Mouse (Mus musculus) megakaryocyte-erythroid progenitor cell, adult 5-6 weeks (primary cell): ENCODE measurements around the gene Zfp579. TPM values are rescaled to one million over a fixed set of nuclear protein-coding genes. Genes with fewer than 3 reads are reported as not detected.
"Not testable (repeated sequence)": the region's sequence is repeated elsewhere in the genome, so short reads cannot be mapped to it uniquely, and the experiment has no call there.

Source experiments
- ATAC-seq: replicated peaks from 2 replicates; pipeline ENCODE4 v1.8.0; 2016; ENCODE audit warnings: mild to moderate bottlenecking, inconsistent platforms; ENCODE audit not compliant: severe bottlenecking, poor library complexity, low FRiP score, low TSS enrichment
- total RNA-seq, 2 experiments: library from RNA; stranded (forward) in 1 of 2; stranded (reverse) in 1 of 2; fragments of 200-1000, 215-1000 nt in 1 of 2; fragments of >200 nt in 1 of 2; fragmentation: Nextera tagmentation in 1 of 2; gene quantifications; 2 replicates each; pipeline ENCODE4 v1.2.3; 2014 to 2017

Zfp579 gene
- total RNA-seq, 2 experiments from 2014 or later = 2.2 to 32.5 TPM

- ATAC-seq = no peak
Measured at GRCm38 (mm10) chr7:5016920-5017319, 21.0 kb upstream of the Zfp579 start.

DNA sequence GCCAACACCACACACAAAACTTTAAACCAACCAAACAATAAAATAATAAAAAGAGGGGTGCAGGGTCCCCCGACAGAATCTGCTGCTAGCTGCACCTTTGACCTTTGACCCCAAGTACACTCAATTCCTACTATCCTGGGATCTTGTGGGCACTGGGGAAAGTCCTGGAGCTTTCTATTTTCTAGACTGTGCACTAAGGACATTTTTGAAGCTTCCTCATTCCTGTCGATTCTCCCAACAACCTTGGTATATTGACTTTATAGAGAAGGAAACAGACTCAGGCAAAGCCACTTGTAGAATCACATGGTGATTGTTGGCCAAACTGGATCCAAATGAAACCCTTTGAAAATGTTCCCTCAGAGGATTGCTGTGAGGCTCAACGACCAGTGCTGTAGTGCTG lies 20.1 kb upstream of the Zfp579 start:
- ATAC-seq = no peak

DNA sequence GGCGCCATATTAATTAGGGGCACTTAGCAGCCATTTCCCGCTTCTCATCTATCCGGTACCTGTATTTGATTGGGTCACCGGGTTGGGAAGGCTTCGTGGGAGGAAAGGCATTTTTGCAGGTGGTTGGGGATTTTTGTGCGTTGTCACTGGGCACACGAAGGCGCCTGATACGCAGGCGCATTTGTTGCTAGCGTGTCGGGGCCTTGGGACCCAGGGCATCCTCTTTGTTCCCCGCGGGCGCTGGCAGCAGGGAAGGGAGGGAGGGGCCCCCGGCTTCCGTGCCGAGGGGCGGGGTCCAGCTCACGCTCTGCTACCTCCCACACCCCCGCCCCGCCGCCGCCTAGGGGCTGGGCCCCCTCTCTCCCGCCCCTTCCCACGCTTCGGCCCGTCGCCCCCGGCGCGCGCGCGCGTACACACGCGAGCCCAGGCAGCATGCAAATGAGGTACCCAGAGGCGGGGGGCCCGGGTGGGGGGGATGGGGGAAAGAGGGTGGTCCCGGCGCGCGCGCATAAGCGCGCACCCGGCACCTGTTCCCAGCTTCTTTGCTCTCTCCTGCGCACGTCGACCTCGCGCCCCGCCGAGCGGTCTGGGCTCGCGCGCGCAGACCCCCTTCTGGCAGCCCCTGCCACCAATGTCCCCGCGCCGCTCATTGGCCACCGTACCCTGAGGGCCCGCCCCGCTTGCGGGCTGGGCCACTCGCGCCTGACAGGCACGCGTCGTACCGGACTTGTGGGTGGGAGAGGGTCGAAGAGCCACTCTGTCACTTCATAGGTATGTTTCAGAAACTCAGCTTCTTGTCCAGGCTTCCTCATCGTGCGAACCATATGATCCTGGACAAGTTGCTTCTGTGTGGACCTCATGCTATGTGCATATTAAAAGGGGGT lies 19.4 kb upstream of the Zfp579 start, which contains the start of gene Gm44973:
Gene Gm44973, plus strand, starts transcription at position 379 of the 884 bp plus-strand sequence.
- ATAC-seq = peak; percentile 62

- peak; percentile 76 for ATAC-seq
Measured at GRCm38 (mm10) chr7:5014251-5015117, 18.5 kb upstream of the Zfp579 start, which contains the start of the genes Zfp524 and Fiz1. Gene Zfp524 (plus strand): TSS chr7:5014415. Gene Fiz1 (minus strand): TSS chr7:5014697.

GRCm38 (mm10) chr7:5012681-5013513 lies 16.9 kb upstream of the Zfp579 start:
- no peak for ATAC-seq

DNA sequence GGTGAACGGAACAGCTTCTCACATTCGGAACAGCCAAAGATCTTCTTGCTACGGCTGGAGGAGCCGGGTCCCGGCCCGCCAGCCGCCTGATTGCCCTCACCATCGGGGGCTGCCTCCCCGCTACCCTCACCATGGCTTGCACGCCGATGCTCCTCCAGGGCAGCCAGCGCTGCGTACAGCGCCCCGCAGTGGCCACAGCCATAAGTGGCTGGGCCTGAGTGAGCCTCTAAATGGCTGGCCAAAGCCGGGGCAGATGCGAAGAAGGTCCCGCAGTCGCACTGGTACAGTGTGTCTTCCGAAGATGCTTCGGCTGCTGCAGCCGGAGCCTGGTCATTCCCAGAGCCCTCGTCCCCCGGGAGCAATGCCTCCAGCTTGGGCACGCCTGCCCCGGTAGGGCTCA lies 12.3 kb upstream of the Zfp579 start:
- no peak for ATAC-seq

GRCm38 (mm10) chr7:5002876-5003275 lies 6.9 kb upstream of the Zfp579 start:
- not testable (repeated sequence) for ATAC-seq

DNA sequence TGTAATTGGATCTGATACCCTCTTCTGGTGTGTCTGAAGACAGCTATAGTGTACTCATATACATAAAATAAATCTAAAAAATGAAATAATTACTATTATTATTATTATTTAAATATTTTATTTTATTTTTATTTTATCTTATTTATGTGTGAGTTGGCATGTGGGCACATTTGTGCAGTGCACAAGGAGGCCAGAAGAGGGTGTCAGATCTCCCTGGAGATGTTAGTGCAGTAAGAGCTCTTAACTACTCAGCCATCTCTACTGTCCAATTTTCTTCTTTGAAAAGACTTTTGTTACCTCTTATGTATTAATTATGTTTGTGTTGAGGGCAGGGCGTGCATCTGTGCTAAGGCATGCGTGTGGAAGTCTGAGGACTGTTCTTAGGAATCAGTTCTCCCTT lies 3.9 kb upstream of the Zfp579 start:
- peak; percentile 49; the same call in 1 of the 2 replicates for ATAC-seq

DNA sequence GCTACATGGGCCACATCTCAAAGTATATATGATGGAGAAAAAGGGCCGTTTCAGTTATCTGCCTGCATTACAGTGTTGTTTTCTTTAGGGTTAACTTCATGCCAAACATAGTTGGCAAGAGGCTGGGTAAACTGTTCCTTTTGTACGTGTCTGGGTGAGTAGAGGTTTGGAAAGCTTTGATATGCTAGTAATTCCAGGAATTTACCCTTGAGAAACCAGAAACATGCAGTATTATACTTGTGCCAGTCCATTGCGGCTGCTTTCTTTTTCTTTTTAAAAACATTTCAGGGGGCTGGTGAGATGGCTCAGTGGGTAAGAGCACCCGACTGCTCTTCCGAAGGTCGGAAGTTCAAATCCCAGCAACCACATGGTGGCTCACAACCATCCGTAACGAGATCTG lies 976 bp upstream of the Zfp579 start:
- ATAC-seq = no peak

DNA sequence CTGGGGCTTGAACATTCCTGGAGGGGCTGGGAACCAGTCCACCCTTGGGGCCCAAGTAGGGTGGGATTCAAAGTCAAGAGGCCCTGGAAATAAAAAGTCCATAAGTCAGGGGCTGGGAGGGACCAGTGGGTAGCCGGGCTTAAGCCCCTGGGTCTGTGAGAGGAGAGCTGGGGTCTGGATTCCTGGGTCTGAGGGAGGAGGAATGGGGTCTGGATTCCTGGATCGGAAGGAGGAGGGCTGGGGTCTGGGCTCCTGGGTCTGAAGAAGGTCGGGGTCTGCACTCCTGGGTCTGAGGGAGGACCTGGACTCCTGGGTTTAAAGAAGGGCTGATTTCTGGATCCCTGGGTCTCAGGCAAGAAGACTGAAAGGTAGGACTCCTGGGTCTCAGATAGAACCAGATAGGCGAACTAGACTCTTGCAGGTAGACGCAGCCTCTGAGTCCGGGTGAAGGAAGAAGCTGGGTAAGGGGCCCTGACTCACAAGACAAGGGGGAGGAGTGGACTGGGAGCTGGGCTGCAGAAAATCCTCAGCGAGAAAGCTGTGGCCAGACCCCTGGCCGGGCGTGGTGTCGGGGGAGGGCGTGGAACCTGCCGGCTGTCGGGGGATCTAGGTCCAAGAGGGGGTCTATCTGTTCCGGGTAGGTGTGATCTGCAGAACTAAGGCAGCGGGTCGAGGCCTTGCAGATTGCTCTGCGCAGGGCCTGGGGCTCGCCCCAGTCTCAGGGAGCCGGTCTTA lies 523 bp downstream of the Zfp579 start:
- 0 out of 2 replicates have a peak, but pooled peaks have one; percentile 5 for ATAC-seq

DNA sequence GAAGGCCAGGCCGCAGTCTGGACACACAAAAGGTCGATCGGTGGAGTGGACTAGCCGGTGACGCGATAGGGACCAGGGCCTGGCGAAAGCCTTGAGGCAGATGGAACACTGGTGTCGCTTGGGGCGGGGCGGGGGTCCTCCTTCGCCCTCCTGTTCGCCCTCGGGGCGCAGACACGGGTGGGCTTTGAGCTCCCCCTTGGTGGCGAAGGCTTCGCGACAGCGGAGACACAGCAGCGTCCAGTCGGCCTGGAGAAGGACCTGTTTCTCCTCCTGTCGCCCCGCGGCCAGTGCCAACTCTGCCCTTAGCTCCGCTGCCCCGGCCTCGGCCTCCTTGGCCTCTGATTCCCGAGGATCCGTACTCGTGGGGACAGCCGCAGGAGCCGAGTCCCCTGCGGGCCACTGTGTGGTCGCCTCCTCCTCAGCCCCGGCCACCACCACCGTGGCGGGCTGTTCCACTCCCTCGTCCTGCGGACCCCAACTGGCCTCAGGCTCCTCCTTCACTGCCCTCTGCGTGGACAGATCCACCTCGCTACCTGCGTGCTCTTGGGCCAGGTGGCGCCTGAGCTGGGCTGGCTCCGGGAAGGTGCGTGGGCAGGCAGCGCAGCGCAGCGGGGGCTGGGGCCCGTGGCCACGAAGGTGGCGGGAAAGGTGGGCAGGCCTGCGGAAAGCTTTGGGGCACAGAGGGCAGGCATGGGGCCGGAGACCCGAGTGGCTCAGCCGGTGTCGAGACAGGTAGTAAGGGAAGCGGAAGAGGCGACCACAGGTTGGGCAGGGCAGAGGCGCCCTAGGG lies 1.8 kb downstream of the Zfp579 start:
- ATAC-seq = no peak

GRCm38 (mm10) chr7:4993347-4993998 lies 2.5 kb downstream of the Zfp579 start:
- no peak for ATAC-seq

GRCm38 (mm10) chr7:4988250-4988649 lies 7.7 kb downstream of the Zfp579 start:
- no peak for ATAC-seq

DNA sequence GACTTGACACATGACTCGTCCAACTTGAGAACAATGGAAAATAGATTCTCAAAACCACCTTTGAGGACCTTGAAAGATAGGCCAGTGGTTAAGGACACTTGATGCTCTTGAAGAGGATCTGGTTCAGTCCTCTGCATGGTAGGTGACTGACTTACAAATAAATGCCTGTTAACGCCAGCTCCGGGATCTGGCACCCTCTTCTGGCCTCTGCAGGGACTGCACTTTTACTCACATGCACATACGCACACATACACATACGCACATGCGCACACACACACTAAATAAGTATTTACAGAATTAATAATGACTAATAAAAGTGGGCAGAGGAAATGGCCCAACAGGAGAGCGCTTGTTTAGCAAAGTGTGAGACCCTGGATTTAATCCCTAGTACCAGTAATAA lies 19.1 kb downstream of the Zfp579 start:
- ATAC-seq = no peak

DNA sequence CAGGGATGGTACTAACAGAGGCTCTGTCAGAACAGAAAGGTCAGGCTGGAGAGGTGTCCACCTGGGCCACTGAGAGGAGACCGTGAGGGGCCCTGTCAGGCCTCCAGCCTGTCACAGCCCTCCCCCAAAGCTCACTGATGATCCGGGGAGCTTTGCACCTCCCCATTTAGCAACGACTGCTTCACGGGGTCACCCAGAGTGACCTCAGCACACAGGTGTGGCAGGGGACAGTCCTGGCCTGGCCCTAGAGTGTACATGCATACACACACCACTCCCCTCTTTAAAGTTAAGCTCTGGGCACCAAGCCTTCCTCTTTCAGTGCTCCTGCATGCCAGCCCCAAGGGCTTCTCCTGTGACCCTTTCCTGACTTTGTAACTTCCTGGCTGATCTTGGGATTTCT lies 20.5 kb downstream of the Zfp579 start:
- no peak for ATAC-seq

GRCm38 (mm10) chr7:4972321-4973047 lies 23.5 kb downstream of the Zfp579 start:
- ATAC-seq = no peak

- ATAC-seq = no peak
Measured at GRCm38 (mm10) chr7:4971710-4972109, 24.2 kb downstream of the Zfp579 start.
